Mouse (Mus musculus) MEL (cell line): ENCODE results near the gene Lce1a1. TPM values are rescaled to one million over a fixed set of nuclear protein-coding genes. Genes with fewer than 3 reads are reported as not detected.

Experiments
- DNase-seq: peaks from one replicate; pipeline ENCODE4 v3.0.0; 2011; ENCODE audit warnings: low read depth, low spot score
- H3K27ac ChIP-seq: 2 replicates; pipeline ENCODE4 v1.5.1; 2012; ENCODE audit warnings: low read depth, mild to moderate bottlenecking, control low read depth, low read length, moderate library complexity; ENCODE audit not compliant: control insufficient read depth
- H3K27me3 ChIP-seq, 2 experiments: fragments of 150-350 bp in 1 of 2; sonication (generic) in 1 of 2; 2 replicates each; pipeline ENCODE4 v1.6.1; 2012; ENCODE audit warnings: low read length in 2 of 2, mild to moderate bottlenecking in 2 of 2, improper control_type of control experiment in 1 of 2, moderate library complexity in 1 of 2; ENCODE audit not compliant: insufficient read depth in 2 of 2, control insufficient read depth in 1 of 2
- H3K36me3 ChIP-seq, 2 experiments: 2 replicates each; pipeline ENCODE4 v1.6.1; 2012 to 2014; ENCODE audit warnings: low read length in 2 of 2, improper control_type of control experiment in 1 of 2, inconsistent platforms in 1 of 2, mild to moderate bottlenecking in 1 of 2; ENCODE audit not compliant: insufficient read depth in 2 of 2, control insufficient read depth in 1 of 2
- H3K4me1 ChIP-seq, 2 experiments: fragments of 150-350 bp in 1 of 2; sonication (generic) in 1 of 2; 2 replicates each; pipeline ENCODE4 v1.6.1; 2012; ENCODE audit warnings: low read length in 2 of 2, improper control_type of control experiment in 1 of 2, mild to moderate bottlenecking in 1 of 2; ENCODE audit not compliant: insufficient read depth in 2 of 2, control insufficient read depth in 1 of 2
- H3K4me3 ChIP-seq, 2 experiments: fragments of 150-350 bp in 1 of 2; sonication (generic) in 1 of 2; 2 replicates each; pipeline ENCODE4 v1.5.1; 2012; ENCODE audit warnings: low read depth in 2 of 2, low read length in 2 of 2, mild to moderate bottlenecking in 2 of 2, moderate library complexity in 2 of 2, control low read depth in 1 of 2, improper control_type of control experiment in 1 of 2; ENCODE audit not compliant: control insufficient read depth in 1 of 2, insufficient read depth in 1 of 2
- H3K79me2 ChIP-seq: 2 replicates; pipeline ENCODE4 v1.6.1; 2012; ENCODE audit warnings: mild to moderate bottlenecking, low read length, moderate library complexity; ENCODE audit not compliant: control insufficient read depth, poor library complexity, insufficient read depth
- H3K9ac ChIP-seq: 2 replicates; pipeline ENCODE4 v1.6.1; 2012; ENCODE audit warnings: low read depth, mild to moderate bottlenecking, control low read depth, low read length, moderate library complexity; ENCODE audit not compliant: control insufficient read depth, poor library complexity, severe bottlenecking
- H3K9me3 ChIP-seq: fragments of 150-350 bp; sonication (generic); replicated peaks from 2 replicates; pipeline ENCODE4 v1.6.1; 2012; ENCODE audit warnings: mild to moderate bottlenecking, low read length, improper control_type of control experiment, moderate library complexity; ENCODE audit not compliant: insufficient read depth
- CHD1 ChIP-seq: IDR thresholded peaks from 2 replicates; pipeline ENCODE4 v1.6.1; 2012; ENCODE audit warnings: low read depth, mild to moderate bottlenecking, inconsistent platforms, low read length, improper control_type of control experiment
- E2F4 ChIP-seq: IDR thresholded peaks from 2 replicates; pipeline ENCODE4 v1.6.1; 2011; ENCODE audit warnings: low read depth, low read length, improper control_type of control experiment, borderline replicate concordance
- ELF1 ChIP-seq: IDR thresholded peaks from 2 replicates; pipeline ENCODE4 v1.6.1; 2014; ENCODE audit warnings: low read depth, mild to moderate bottlenecking, inconsistent platforms, low read length, improper control_type of control experiment, moderate library complexity
- EP300 ChIP-seq, 2 experiments: IDR thresholded peaks; 2 replicates each; pipeline ENCODE4 v1.6.1; 2011; ENCODE audit warnings: improper control_type of control experiment in 2 of 2, low read length in 2 of 2, low read depth in 1 of 2, mild to moderate bottlenecking in 1 of 2
- ETS1 ChIP-seq: IDR thresholded peaks from 2 replicates; pipeline ENCODE4 v1.6.1; 2012; ENCODE audit warnings: low read depth, mild to moderate bottlenecking, inconsistent platforms, low read length, improper control_type of control experiment, moderate library complexity
- GATA1 ChIP-seq: IDR thresholded peaks from 2 replicates; pipeline ENCODE4 v1.6.1; 2011; ENCODE audit warnings: low read depth, low read length, improper control_type of control experiment
- HCFC1 ChIP-seq: IDR thresholded peaks from 2 replicates; pipeline ENCODE4 v1.6.1; 2012; ENCODE audit warnings: low read depth, mild to moderate bottlenecking, inconsistent platforms, low read length, improper control_type of control experiment, moderate library complexity
- JUND ChIP-seq: IDR thresholded peaks from 2 replicates; pipeline ENCODE4 v1.6.1; 2011; ENCODE audit warnings: low read depth, mild to moderate bottlenecking, improper control_type of control experiment, low read length
- KAT2A ChIP-seq: conservative IDR thresholded peaks from 2 replicates; pipeline ENCODE4 v1.6.1; 2012; ENCODE audit warnings: low read depth, low read length, improper control_type of control experiment, inconsistent platforms
- MAZ ChIP-seq: IDR thresholded peaks from 2 replicates; pipeline ENCODE4 v1.6.1; 2012; ENCODE audit warnings: low read depth, mild to moderate bottlenecking, inconsistent platforms, low read length, improper control_type of control experiment
- MEF2A ChIP-seq: IDR thresholded peaks from 2 replicates; pipeline ENCODE4 v1.6.1; 2014; ENCODE audit warnings: low read depth, mild to moderate bottlenecking, inconsistent platforms, low read length, improper control_type of control experiment; ENCODE audit not compliant: poor library complexity, insufficient replicate concordance, severe bottlenecking; ENCODE audit errors: extremely low read depth
- NELFE ChIP-seq: IDR thresholded peaks from 2 replicates; pipeline ENCODE4 v1.6.1; 2011; ENCODE audit warnings: low read depth, low read length, improper control_type of control experiment
- NRF1 ChIP-seq: IDR thresholded peaks from 2 replicates; pipeline ENCODE4 v1.6.1; 2014; ENCODE audit warnings: low read depth, mild to moderate bottlenecking, inconsistent platforms, low read length, improper control_type of control experiment, moderate library complexity; ENCODE audit not compliant: poor library complexity, insufficient read depth, severe bottlenecking
- POLR2AphosphoS2 ChIP-seq: IDR thresholded peaks from 2 replicates; pipeline ENCODE4 v1.6.1; 2011; ENCODE audit warnings: low read length, improper control_type of control experiment
- POLR2AphosphoS5 ChIP-seq: IDR thresholded peaks from 2 replicates; pipeline ENCODE4 v1.6.1; 2012; ENCODE audit warnings: low read depth, borderline replicate concordance, mild to moderate bottlenecking, inconsistent platforms, low read length, moderate library complexity, mixed read lengths
- RAD21 ChIP-seq: IDR thresholded peaks from 2 replicates; pipeline ENCODE4 v1.6.1; 2011; ENCODE audit warnings: mild to moderate bottlenecking, low read depth, low read length, improper control_type of control experiment
- RCOR1 ChIP-seq: IDR thresholded peaks from 2 replicates; pipeline ENCODE4 v1.6.1; 2012; ENCODE audit warnings: low read depth, mild to moderate bottlenecking, inconsistent platforms, low read length, improper control_type of control experiment
- TAL1 ChIP-seq: IDR thresholded peaks from 2 replicates; pipeline ENCODE4 v1.6.1; 2012; ENCODE audit warnings: mild to moderate bottlenecking, inconsistent platforms, low read length, moderate library complexity, mixed read lengths
- TBP ChIP-seq: IDR thresholded peaks from 2 replicates; pipeline ENCODE4 v1.8.0; 2011; ENCODE audit warnings: low read depth, low read length, improper control_type of control experiment
- TCF12 ChIP-seq: IDR thresholded peaks from 2 replicates; pipeline ENCODE4 v1.6.1; 2014; ENCODE audit warnings: low read depth, mild to moderate bottlenecking, inconsistent platforms, low read length, improper control_type of control experiment, moderate library complexity
- UBTF ChIP-seq: IDR thresholded peaks from 2 replicates; pipeline ENCODE4 v1.6.1; 2012; ENCODE audit warnings: low read depth, mild to moderate bottlenecking, inconsistent platforms, low read length, improper control_type of control experiment, moderate library complexity, borderline replicate concordance; ENCODE audit not compliant: insufficient read depth
- USF2 ChIP-seq, 2 experiments: IDR thresholded peaks; 2 replicates each; pipeline ENCODE4 v1.6.1; 2011 to 2012; ENCODE audit warnings: improper control_type of control experiment in 2 of 2, low read length in 2 of 2, borderline replicate concordance in 1 of 2, inconsistent platforms in 1 of 2, low read depth in 1 of 2, mild to moderate bottlenecking in 1 of 2; ENCODE audit not compliant: insufficient read depth in 1 of 2
- ZC3H11A ChIP-seq: IDR thresholded peaks from 2 replicates; pipeline ENCODE4 v1.6.1; 2012; ENCODE audit warnings: low read depth, mild to moderate bottlenecking, inconsistent platforms, low read length, improper control_type of control experiment
- ZMIZ1 ChIP-seq: IDR thresholded peaks from 2 replicates; pipeline ENCODE4 v1.6.1; 2012; ENCODE audit warnings: low read depth, mild to moderate bottlenecking, inconsistent platforms, low read length, improper control_type of control experiment, moderate library complexity
- ZNF384 ChIP-seq: IDR thresholded peaks from 2 replicates; pipeline ENCODE4 v1.6.1; 2012; ENCODE audit warnings: low read depth, mild to moderate bottlenecking, inconsistent platforms, low read length, improper control_type of control experiment
- polyA plus RNA-seq, 2 experiments: library from polyadenylated mRNA; stranded (reverse) in 1 of 2; unstranded in 1 of 2; fragments of >175 nt in 1 of 2; fragments of >200 nt in 1 of 2; gene quantifications; 2 replicates each; pipeline versions ENCODE4 v1.2.1 to v1.2.4; 2012; ENCODE audit warnings: low replicate concordance in 2 of 2, low read depth in 1 of 2; ENCODE audit not compliant: insufficient read length in 2 of 2, insufficient read depth in 1 of 2, missing spikeins in 1 of 2
- total RNA-seq: library from RNA; depleted of rRNA; stranded (reverse); fragments of 300-350 nt; gene quantifications from 2 replicates; pipeline ENCODE4 v1.2.3, GENCODE M21; 2012

Lce1a1 gene
- total and polyA plus RNA-seq, 3 experiments = not detected

- Histone ChIP-seq H3K4me3 (no peak overlapping the region), H3K4me1 (no peaks in the 10 kb centered on the region), H3K9me3 (no peaks in the 10 kb centered on the region), H3K36me3 (no peaks in the 10 kb centered on the region), H3K27ac (no peak overlapping the region), H3K9ac (no peak overlapping the region), H3K27me3 (no peaks in the 10 kb centered on the region), H3K79me2 (no peaks in the 10 kb centered on the region)
- DNase-seq = no peak
- TF ChIP-seq USF2 (IDR thresholded peaks at IDR 0.05; ENCODE audit: borderline replicate concordance in 1 of 2, insufficient read depth in 1 of 2, low read depth in 1 of 2, low read length in 2 of 2) = no peak
- TF ChIP-seq TCF12 = no peak
- TF ChIP-seq TAL1 = no peak
- TF ChIP-seq KAT2A = no peak
- TF ChIP-seq RAD21 = no peak
- TF ChIP-seq ETS1 = no peak
- no peak for TF ChIP-seq E2F4
- TF ChIP-seq EP300 (IDR thresholded peaks at IDR 0.05; ENCODE audit: low read depth in 1 of 2, low read length in 2 of 2) = no peak
- TF ChIP-seq ZNF384 = no peak
- TF ChIP-seq TBP = no peak
- no peak for TF ChIP-seq MEF2A
- TF ChIP-seq HCFC1 = no peak
- no peak for TF ChIP-seq GATA1
- TF ChIP-seq NRF1 = no peak
- TF ChIP-seq NELFE = no peak
Measured at GRCm38 (mm10) chr3:92609804-92610203, 38.3 kb downstream of the Lce1a1 start.

- no peaks in the 10 kb centered on the region for H3K27me3 ChIP-seq
- no peaks in the 10 kb centered on the region for H3K79me2 ChIP-seq
- H3K36me3 ChIP-seq = no peaks in the 10 kb centered on the region
- no peak for DNase-seq
- no peaks in the 10 kb centered on the region for H3K4me1 ChIP-seq
- no peak within 1 kb of the TSS for H3K4me3 ChIP-seq
- no peak for TF ChIP-seq GATA1
- no peak for TF ChIP-seq NRF1
- TF ChIP-seq ETS1 = no peak
- TF ChIP-seq MAZ = no peak
- TF ChIP-seq HCFC1 = no peak
- TF ChIP-seq POLR2AphosphoS5 = no peak
- no peak for TF ChIP-seq ZC3H11A
- no peak for TF ChIP-seq RAD21
- no peak for TF ChIP-seq JUND
- TF ChIP-seq TCF12 = no peak
- TF ChIP-seq CHD1 = no peak
- TF ChIP-seq TBP = no peak
- no peak for TF ChIP-seq ZNF384
- no peak for TF ChIP-seq KAT2A
- no peak for TF ChIP-seq ZMIZ1
- TF ChIP-seq POLR2AphosphoS2 = no peak
- no peak for TF ChIP-seq RCOR1
- TF ChIP-seq UBTF = no peak
- TF ChIP-seq ELF1 = no peak
- TF ChIP-seq, all 39 proteins: peak for 0
- Histone ChIP-seq H3K27ac (no peak within 1 kb of the TSS), H3K9ac (no peak within 1 kb of the TSS), H3K9me3 (no peaks in the 10 kb centered on the region)
Measured at GRCm38 (mm10) chr3:92607392-92607791, 40.7 kb downstream of the Lce1a1 start, which contains the start of gene 2210017I01Rik. 2210017I01Rik (minus strand) TSS chr3:92607492.
